Mouse (Mus musculus): Measurements from ENCODE around the gene Egfl6. TPM values are rescaled to one million over a fixed set of nuclear protein-coding genes. Genes with fewer than 3 reads are reported as not detected.

The Egfl6 gene
- polyA plus RNA-seq (2015; fragmentation: Nextera tagmentation; extraction: Ambion mirVana): 0.12 and 0.21 TPM in 2 replicates

DNA sequence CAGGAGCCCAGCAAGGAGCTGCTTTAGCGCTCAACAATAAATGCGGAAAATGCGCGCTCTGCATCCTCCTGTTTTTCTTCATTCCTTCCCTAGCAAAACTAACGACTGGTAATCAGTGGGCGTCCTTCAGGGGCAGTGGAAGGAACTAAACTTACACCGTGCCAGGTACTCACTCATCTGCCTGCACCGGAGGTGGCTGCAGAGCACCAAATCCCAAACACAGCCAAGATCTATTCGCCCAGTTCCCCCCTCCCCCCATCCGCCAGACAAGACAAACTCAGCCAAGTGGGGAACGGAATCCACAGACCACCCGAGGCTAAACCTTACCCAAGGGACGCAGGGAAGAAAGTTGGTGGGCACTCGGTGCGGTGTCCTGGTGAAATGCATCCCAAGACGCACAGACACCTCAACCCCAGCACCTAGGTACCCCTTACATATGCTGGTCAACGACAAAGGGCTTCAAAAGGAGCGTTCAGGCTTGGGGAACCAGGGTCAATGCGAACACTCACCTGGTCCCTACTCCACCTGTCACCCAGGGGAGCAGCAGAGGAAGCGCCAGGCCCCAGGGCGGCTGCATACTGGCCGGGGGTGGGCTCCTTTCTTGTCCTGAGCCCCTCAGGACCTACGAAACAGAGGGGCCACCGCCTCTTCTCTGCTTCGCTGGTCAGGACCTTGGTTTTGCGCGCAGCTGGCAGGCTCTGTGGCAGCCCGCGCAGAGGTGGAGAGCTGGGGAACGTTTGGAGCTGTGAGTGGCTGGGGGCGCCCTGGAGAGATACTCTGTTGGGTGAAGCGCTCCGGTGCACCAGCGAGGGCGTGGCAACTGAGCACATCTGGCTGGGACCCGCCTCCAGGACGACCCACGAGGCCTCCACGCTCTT, at the start of gene Egfl6:
TSS of gene Egfl6 (minus strand) at position 774 of the 878 bp plus-strand sequence.
- peak; percentile 24 for DNase-seq (ENCODE audit: low spot score)

DNA sequence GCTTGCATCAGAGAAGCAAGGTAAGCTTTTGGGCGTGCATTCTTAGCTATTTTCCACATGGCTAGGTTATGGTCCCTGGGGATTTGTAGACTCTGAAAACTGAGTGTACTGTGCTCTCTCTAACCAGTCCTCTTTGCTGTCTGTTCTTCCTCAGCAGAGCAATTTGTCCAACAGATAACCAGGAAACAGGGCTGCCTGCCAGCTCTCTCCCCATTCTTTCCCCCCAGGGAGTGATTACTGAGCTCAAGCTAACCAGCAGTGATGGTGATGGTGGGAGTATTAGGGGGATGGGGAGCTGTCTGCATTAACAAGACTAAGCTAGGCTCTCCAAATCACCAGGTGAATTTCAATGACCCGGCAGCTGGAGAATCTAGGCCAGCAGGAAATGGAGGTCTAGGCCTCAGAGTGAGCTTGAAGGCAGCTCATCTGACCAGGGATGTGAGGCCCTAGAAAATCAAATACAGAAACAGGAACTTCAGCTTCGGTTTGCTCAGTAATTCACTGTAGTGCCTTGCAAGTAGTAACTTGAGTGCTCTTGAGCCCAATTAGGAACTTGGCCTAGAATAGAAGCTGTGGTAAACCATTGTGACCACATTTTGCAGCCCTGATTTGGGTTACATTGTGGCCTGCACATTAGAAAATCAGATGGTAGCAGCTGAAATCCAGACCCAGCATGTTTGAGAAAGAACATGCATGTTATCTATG, 41.5 kb upstream of the Egfl6 start:
- no peak for DNase-seq (ENCODE audit: low spot score)

DNA sequence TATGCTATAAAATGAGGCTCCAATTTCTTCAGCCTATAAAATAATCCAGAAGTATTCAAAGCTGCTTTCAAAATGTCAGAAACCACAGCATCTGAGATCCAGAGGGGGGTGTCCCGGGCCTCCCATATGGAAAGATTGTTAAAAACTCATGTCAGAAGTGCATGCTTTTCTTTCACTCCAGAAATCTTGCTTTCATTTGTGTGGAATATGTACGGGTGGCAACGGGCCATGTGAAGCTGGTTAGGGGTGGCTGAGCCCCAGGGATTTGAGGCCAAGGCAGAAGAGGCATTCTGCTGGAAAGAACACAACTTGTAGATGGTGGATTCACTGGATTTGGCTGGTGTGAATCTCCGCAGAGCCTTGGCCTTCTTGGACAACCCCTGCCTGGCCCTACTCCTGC, 40.7 kb upstream of the Egfl6 start:
- no peak for DNase-seq (ENCODE audit: low spot score)

DNA sequence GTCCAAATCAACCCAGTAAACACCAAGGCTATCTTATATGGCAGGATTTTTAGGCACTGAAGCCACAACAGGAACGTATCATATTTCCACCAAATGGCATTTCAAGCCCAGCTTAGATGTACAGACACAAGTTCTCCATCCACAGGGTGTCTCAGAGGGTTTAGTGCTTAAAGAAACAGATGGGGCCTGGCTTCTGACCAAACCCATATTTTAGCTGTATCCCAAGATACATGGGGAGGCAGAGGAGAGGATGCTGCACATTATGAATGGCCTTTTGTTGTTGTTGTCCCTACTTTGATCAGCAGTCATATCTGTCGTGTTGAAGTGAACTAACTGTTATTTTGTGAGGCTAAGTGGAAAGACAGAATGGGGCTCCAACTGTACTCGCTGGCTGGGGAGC, 37.7 kb upstream of the Egfl6 start:
- DNase-seq (ENCODE audit: low spot score): no peak

DNA sequence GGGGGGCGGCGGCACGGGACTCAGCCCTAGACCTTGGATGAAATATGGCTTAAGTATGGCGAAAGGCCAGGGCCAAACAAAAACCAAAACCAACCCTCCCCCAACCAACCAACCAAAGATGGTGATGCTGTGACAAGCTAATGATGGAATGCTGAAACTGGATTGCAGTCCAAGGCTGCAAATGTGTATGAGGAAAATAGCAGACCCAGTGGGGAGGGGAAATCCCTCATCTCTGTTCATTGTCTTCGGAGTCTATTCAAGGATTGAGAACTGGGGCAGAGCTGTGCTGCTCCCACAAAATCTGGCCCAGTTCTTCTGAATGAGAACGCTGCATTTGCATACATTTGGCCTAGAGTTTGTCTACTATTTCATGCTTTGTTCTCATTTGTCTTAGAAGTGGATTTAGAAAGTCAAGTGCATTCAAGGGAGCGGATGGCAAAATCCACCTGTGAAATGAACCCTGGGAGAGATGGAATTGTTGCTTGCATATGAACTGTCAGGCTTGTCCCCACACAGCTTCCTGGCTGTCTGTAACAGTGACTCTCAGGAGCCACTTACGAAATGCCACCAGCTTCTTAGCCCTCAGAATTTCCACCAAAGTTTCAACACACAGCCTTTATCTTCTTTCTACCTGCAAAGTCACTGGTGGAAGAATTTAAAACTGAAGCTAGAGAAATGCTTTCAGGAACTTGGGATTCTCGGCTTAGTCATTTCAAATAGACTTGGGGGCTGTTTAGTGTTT, 36.2 kb upstream of the Egfl6 start:
- no peak for DNase-seq (ENCODE audit: low spot score)

DNA sequence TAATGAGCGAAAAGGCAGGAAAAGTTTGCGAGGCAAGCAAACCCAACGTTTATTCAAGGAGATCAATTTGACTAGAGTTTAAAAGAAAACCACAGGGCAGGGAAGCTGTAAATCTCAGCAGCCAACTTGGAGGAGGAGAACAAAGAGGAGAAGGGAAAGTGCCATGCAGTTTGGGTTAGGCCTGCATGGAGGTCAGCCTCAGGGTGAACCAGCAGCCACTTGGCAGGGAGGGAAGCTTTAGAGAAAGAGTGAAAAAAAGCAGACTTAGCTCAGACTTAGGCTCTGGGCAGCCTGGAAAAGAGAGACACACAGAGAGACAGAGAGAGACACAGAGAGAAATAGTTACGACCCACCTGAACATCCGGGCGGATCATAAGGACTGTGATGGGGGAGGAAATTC, 35.4 kb upstream of the Egfl6 start:
- no peak for DNase-seq (ENCODE audit: low spot score)

DNA sequence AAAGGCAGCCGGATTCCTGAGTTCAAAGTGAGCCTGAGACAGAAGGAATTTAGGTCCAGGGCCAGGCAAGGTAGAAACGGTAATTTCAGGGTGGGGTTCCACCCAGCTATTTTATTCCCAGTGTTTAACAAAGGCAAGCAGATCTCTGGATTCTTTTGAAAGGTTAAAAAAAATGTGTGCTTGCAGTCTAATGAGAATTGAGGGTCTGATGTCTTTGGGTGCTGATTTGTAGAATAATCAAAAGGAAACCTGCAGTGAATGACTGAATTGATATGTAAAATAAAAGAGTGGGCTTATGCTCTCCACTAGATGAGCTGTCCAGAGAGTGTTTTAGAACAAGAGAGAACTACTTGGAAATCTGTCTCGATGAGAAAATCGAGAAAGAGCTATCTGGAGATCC, 33.6 kb upstream of the Egfl6 start:
- no peak for DNase-seq (ENCODE audit: low spot score)

DNA sequence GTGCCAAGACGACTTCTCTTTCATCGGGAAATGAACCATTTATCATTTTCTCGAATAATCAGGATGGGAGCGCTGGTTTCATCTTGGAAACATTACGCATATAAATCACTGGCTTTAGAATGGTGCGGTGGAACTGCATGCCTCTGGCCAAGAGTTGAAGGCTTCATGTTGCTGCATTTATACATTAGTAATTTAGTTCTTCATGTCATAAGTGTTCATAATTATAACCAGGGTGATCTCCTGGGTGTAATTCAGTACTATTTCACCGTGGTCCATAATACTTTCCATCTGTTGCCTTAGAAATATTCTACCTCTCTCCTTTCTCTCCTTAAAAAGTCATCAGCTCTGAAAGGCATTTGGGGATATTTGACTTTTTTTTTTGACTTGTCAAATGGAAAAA, 29.7 kb upstream of the Egfl6 start:
- DNase-seq (ENCODE audit: low spot score): no peak

DNA sequence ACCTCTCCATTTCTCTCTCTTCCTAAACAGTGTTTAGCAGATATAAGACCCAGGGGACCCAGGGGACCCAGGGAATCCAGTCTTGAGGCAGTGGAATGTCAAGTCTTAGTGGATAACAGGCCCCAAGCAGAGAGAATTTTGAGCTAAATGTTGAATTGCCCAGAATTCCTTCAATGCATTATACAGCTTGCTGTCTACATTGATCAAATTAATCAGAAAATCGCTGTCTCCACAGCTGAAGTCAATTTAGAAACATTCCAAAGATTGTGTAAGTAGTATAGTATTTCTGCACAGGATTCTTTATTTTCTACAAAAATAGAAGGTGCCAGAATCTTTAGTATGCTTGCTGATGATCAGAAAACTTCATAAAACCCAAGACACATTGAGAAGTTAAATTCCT, 9.4 kb downstream of the Egfl6 start:
- DNase-seq (ENCODE audit: low spot score): no peak

DNA sequence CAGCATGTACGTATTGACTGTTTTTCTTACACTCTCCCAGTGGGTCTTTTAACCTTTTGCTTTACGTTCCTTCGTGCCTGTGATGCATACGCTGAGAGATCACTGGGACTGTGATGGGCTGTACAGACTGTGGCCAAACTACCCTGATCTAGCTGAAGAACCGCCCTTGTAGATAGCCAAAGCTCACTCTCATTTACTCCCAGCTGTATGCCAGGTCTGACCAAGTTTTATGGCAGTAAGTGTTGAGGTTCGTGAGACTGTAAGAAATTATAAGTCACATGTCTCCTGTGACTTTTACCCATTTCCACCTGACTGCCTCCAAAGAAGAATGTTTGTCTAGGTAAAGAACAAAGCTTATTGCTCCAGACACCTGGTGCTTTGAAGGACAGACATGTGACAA, 19.5 kb downstream of the Egfl6 start:
- no peak for DNase-seq (ENCODE audit: low spot score)

DNA sequence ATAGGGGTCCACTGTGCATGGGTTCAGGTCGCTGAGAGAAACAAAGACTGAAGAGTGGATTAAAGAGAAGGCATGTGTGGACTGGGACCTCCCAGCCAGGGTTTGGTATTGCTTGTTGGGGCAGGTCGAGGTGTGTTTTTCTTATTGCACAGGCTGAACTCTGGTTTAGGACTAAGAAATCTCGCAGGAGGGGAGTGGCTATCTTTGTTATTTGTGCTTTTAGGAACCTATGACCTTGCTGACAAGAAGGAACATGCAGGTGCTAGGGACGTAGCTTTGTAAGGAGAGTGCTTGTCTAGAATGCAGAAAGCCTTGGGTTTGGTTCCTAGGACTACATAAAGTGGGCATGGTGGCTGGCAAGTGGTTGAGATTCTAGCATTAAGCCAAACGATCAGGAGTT, 20.1 kb downstream of the Egfl6 start:
- DNase-seq (ENCODE audit: low spot score): no peak

DNA sequence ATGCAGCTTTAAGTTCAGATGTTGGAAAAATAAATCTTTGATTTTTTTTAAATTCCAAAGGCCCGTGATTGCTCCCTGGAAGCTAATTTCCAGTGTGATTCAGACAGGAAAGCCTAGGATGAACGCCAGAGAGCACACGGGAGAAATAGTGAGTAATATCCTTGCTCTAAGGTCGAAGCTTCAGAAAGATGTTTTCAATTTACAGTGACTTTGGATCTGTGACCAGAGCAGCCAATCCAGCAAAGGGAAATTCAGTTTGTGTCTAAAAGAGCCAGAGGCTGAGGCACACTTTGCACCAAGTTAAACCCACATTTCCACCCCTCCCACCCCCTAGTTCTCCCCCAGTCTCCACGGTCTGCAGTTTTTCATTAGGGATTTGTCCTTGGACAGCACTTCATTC, 20.6 kb downstream of the Egfl6 start:
- no peak for DNase-seq (ENCODE audit: low spot score)

DNA sequence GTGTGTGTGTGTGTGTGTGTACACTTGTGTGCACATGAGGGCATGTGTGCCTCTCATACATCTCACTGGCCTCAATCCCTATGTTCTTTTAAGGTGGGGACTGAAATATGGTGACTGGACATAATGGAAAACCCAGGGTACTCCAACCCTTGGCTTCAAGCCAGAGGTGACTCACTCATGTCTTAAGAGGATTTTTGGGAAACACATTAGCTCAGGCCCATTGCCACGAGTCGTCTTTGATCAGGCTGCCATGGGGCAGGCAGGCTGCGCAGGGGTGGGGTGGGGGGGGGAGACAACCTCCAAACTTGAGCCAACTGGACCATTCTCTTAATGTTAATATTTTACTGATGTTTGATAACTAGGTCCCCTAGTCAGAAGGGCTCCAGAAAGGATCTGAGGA, 26.2 kb downstream of the Egfl6 start:
- no peak for DNase-seq (ENCODE audit: low spot score)

DNA sequence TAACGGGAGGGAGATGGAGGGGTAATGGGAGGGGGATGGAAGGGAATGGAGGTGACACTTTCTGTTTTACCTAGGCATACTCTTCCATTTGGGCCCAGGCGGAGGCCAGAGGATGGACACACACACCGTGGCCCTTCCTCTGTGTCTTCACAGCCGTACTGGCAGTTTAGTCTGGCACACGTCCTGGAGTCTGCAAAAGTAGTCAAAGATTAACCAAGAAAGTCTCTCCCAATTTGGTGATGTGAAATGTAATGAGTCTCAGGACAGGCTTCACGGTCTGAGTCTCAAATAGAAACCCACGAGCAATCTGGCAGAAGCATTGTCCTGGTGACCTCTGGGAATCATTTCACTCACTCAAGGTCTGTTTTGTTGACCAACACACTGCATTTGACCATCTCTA, 33.2 kb downstream of the Egfl6 start:
- no peak for DNase-seq (ENCODE audit: low spot score)

DNA sequence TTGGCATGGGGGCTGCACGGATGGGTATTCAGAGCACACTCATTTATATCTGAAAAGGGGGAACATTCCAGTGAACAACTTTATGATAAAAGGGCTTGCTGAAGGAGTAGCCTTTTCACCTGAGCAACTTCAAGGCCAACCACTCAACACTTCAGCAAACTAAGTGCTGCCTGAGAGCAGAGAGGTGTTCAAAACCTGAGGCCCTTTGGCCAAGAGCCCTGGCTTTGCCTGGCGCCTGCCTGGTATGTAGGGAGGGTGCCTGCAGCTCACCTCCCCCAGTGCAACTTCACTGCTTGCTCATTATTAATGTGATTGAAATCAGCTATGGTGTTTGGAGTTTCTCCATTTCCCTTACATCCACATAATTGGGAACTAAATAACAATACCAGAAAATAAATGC, 39.0 kb downstream of the Egfl6 start:
- no peak for DNase-seq (ENCODE audit: low spot score)

DNA sequence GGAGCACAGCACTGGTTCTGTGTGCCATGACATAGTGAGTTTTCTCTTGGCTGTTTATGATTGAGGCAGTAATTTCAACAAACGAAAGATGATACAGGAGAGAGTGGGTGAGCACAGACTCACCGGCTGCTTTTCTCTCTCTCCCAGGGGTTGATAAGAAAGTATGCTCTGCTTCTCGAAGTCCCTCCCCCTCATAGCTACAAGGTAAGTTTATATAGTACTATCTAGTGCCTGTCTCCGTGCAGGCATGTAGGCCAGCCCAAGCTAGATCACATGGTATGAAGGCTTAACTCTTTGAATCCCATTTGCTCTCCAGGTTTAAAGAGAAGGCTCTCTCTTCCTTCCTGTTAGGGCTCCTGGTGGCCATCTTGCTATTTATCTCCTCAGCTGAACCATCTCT, 50.4 kb downstream of the Egfl6 start:
- no peak for DNase-seq (ENCODE audit: low spot score)

DNA sequence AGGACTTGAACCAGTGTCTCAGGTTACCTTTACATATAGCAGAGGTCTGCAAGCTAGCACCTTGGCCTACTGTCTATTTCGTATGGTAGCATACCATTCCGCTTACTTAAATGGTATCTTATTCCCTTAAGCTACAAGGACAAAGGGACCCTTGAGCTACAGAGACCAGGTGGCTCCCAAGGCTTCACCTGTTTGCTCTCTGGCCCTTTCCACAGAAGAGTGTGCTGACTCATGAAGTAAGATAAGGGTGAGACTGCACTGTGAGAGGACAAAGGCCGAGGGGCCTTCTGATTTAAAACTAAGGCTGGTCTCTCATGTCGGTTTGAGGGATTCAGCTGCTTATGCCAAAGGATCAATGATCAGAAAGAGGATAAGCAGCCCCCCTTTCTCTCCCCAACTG, 52.1 kb downstream of the Egfl6 start:
- DNase-seq (ENCODE audit: low spot score): no peak

DNA sequence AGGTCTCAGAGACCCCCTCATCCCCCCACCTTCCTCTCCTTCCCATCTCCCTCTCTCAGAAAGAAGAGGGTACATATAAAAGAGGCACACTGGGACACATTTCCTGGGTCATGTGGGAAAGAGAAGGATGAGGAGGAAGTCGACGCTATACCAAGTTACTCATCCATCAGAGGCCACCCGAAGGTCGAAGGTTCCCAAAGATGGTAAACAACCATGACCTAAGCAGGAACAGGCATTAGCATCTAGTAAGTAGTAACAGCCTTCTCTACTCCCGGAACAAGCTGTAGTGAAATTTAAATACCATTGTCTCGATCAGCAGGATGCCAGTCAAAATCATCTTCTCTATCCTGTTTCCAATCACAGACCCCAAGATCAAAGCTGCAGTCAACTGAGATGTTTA, 53.8 kb downstream of the Egfl6 start:
- DNase-seq (ENCODE audit: low spot score): no peak

DNA sequence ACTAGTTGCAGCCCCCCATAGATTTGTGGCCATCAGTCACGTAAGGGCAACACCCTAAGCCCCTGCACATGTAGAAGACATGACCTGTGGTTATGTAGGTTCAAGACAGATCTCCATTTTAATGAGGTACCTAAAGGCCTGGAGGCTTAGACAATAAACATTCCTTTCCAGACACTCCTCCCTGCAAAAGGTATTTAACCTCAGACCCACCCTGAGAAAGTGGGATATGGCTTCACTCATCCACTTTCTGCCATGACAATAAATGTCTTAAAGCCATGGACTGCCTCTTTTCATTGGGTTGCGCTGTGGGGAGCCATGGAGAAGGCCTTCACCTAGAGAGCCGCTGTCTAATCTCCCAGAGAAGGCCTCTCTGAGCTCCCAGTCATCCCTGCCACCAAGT, 57.4 kb downstream of the Egfl6 start:
- DNase-seq (ENCODE audit: low spot score): no peak

DNA sequence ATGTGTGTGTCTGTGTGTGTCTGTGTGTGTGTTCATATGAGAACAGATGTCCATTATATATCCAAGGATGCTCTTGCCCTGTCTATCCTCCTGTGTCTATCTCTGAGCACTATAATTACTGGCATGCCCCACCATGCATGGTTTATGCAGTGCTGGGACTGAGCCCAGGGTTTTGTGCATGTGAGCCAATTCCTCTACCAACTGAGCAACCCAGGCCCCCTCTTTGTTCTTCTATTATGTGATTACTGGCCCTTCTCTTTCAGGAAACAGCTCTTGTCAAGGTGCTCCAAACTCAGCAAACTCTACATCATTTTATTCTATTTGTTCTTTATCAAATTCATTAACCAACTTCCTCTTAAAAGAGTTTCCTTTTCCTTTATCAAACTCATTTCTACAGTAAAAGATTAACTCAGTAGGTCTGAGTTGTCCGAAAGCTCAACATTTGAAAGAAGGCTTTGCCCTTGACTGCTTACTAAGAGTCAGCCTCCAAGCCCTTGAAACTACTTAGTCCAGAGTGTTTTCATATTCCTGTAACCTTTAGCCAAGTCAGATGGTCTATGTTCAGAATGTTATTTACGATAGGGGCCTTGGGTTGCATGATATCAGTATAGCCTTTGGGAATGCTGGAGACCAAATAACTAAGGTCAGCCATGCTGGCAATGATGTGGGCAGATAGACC, 59.7 kb downstream of the Egfl6 start:
- DNase-seq (ENCODE audit: low spot score): no peak

DNA sequence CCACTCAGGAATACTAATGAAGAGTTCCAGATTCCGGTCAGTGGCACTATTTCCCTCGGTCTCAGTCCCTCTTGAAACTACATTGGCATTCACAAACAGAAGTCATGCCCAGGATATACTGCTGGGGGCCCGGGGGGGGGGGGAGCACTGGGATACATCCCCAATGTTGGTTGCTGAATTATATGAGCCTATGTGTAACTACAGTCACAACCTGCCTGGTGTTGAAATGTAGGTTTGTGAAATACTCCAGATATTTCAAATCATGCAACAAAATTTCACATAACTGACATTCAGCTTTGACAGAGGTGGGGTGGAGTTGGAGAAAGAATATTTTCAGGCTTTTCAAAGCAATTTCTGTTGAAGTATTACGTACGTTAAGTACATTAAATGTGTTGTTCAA, 64.7 kb downstream of the Egfl6 start:
- DNase-seq (ENCODE audit: low spot score): no peak

DNA sequence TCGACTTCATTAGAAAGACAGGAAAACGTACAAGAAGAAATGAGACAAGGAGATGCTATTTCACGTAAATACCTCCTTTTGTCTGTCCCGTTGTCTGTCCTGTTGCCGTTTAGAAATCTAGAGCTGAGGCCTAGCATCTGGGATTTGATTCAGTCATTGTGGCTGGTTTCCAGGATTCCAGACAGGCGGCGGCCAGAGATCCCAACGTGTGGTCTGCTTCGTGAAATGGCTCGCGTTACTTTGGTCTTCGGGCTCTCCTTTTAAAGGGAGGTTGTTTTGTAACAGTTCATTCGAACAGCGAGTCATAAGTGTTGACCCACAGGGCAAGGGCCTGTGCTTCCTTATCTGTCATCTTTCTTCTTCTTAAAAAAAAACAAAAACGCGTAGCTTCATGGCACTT, 67.2 kb downstream of the Egfl6 start, which contains the start of gene Tceanc:
TSS of gene Tceanc (minus strand) at position 223 of the 400 bp plus-strand sequence.
- DNase-seq (ENCODE audit: low spot score): no peak
